Mouse (Mus musculus): ENCODE measurements around the gene Zfp553. TPM values are rescaled to one million over a fixed set of nuclear protein-coding genes. Genes with fewer than 3 reads are reported as not detected.

Zfp553 gene
- total and polyA plus RNA-seq, 2 experiments, result 2.3 to 4.5 TPM

- Histone ChIP-seq H3K9ac (ENCODE audit: low read depth, low read length) (peak overlapping the region; percentile 85), H3K36me3 (ENCODE audit: control insufficient read depth, insufficient read depth, low read length) (no peaks in the 10 kb centered on the region), H3K79me2 (ENCODE audit: control insufficient read depth, insufficient read depth, low read length) (no peaks in the 10 kb centered on the region), H3K27ac (replicated peaks; ENCODE audit: insufficient read depth, low read depth, low read length) (peak overlapping the region; percentile 57), H3K4me1 (ENCODE audit: control insufficient read depth, insufficient read depth, low read length) (peaks cover 4% of the 10 kb centered on the region; the same call in 1 of the 2 replicates), H3K27me3 (ENCODE audit: control insufficient read depth, insufficient read depth, low read length) (no peaks in the 10 kb centered on the region), H3K4me3 (ENCODE audit: insufficient read depth, low read depth, low read length) (peak overlapping the region; percentile 76)
- DNase-seq (ENCODE audit: extremely low read depth, low read depth, low spot score), result peak; percentile 86
- TF ChIP-seq CTCF (IDR thresholded peaks at IDR 0.05; ENCODE audit: low read depth, low read length) (0 out of 2 replicates have a peak, but pooled peaks have one; percentile 1), POLR2A (IDR thresholded peaks at IDR 0.05; ENCODE audit: extremely low read depth, insufficient read depth, low read length) (peak; percentile 30; the same call in 1 of the 2 replicates)
- WGBS, result under 1% methylated on average over 136 of the region's 136 CpGs
These were observed 21.2 kb downstream of the Zfp553 start for GRCm38 (mm10) chr7:127253821-127254769.

GRCm38 (mm10) chr7:127255008-127255407 is 22.1 kb downstream of the Zfp553 start:
- Histone ChIP-seq H3K79me2 (ENCODE audit: control insufficient read depth, insufficient read depth, low read length) (no peaks in the 10 kb centered on the region), H3K4me3 (ENCODE audit: insufficient read depth, low read depth, low read length) (no peak overlapping the region), H3K4me1 (ENCODE audit: control insufficient read depth, insufficient read depth, low read length) (peaks cover 4% of the 10 kb centered on the region; the same call in 1 of the 2 replicates), H3K36me3 (ENCODE audit: control insufficient read depth, insufficient read depth, low read length) (no peaks in the 10 kb centered on the region), H3K27me3 (ENCODE audit: control insufficient read depth, insufficient read depth, low read length) (no peaks in the 10 kb centered on the region), H3K27ac (replicated peaks; ENCODE audit: insufficient read depth, low read depth, low read length) (no peak overlapping the region), H3K9ac (ENCODE audit: low read depth, low read length) (no peak overlapping the region)
- 26% methylated on average over 4 of the region's 4 CpGs for WGBS
- DNase-seq (ENCODE audit: extremely low read depth, low read depth, low spot score), result no peak
- TF ChIP-seq POLR2A (IDR thresholded peaks at IDR 0.05; ENCODE audit: extremely low read depth, insufficient read depth, low read length), result no peak
- TF ChIP-seq CTCF (IDR thresholded peaks at IDR 0.05; ENCODE audit: low read depth, low read length), result no peak

- H3K4me3 ChIP-seq (ENCODE audit: insufficient read depth, low read depth, low read length), result no peak overlapping the region
- 79% methylated on average over 2 of the region's 2 CpGs for WGBS
- TF ChIP-seq CTCF (IDR thresholded peaks at IDR 0.05; ENCODE audit: low read depth, low read length), result no peak
- no peak for TF ChIP-seq POLR2A (IDR thresholded peaks at IDR 0.05; ENCODE audit: extremely low read depth, insufficient read depth, low read length)
- H3K4me1 ChIP-seq (ENCODE audit: control insufficient read depth, insufficient read depth, low read length), result peaks cover 5% of the 10 kb centered on the region; the same call in 1 of the 2 replicates
- H3K9ac ChIP-seq (ENCODE audit: low read depth, low read length), result no peak overlapping the region
- no peaks in the 10 kb centered on the region for H3K79me2 ChIP-seq (ENCODE audit: control insufficient read depth, insufficient read depth, low read length)
- no peak overlapping the region for H3K27ac ChIP-seq (replicated peaks; ENCODE audit: insufficient read depth, low read depth, low read length)
- no peaks in the 10 kb centered on the region for H3K36me3 ChIP-seq (ENCODE audit: control insufficient read depth, insufficient read depth, low read length)
- no peak for DNase-seq (ENCODE audit: extremely low read depth, low read depth, low spot score)
- no peaks in the 10 kb centered on the region for H3K27me3 ChIP-seq (ENCODE audit: control insufficient read depth, insufficient read depth, low read length)
These were observed 23.1 kb downstream of the Zfp553 start for GRCm38 (mm10) chr7:127255965-127256364.

GRCm38 (mm10) chr7:127256518-127256917 is 23.7 kb downstream of the Zfp553 start:
- no peaks in the 10 kb centered on the region for H3K79me2 ChIP-seq (ENCODE audit: control insufficient read depth, insufficient read depth, low read length)
- TF ChIP-seq CTCF (IDR thresholded peaks at IDR 0.05; ENCODE audit: low read depth, low read length), result no peak
- no peak for TF ChIP-seq POLR2A (IDR thresholded peaks at IDR 0.05; ENCODE audit: extremely low read depth, insufficient read depth, low read length)
- WGBS, result 93% methylated on average over 5 of the region's 5 CpGs
- no peak overlapping the region for H3K27ac ChIP-seq (replicated peaks; ENCODE audit: insufficient read depth, low read depth, low read length)
- H3K27me3 ChIP-seq (ENCODE audit: control insufficient read depth, insufficient read depth, low read length), result no peaks in the 10 kb centered on the region
- DNase-seq (ENCODE audit: extremely low read depth, low read depth, low spot score), result no peak
- H3K9ac ChIP-seq (ENCODE audit: low read depth, low read length), result no peak overlapping the region
- no peaks in the 10 kb centered on the region for H3K36me3 ChIP-seq (ENCODE audit: control insufficient read depth, insufficient read depth, low read length)
- no peak overlapping the region for H3K4me3 ChIP-seq (ENCODE audit: insufficient read depth, low read depth, low read length)
- H3K4me1 ChIP-seq (ENCODE audit: control insufficient read depth, insufficient read depth, low read length), result peaks cover 7% of the 10 kb centered on the region; the same call in 1 of the 2 replicates

GRCm38 (mm10) chr7:127259186-127259905 is 26.5 kb downstream of the Zfp553 start:
- no peak overlapping the region for H3K9ac ChIP-seq (ENCODE audit: low read depth, low read length)
- no peaks in the 10 kb centered on the region for H3K27me3 ChIP-seq (ENCODE audit: control insufficient read depth, insufficient read depth, low read length)
- H3K4me1 ChIP-seq (ENCODE audit: control insufficient read depth, insufficient read depth, low read length), result peaks cover 7% of the 10 kb centered on the region; the same call in 1 of the 2 replicates
- WGBS, result 80% methylated on average over 8 of the region's 8 CpGs
- TF ChIP-seq CTCF (IDR thresholded peaks at IDR 0.05; ENCODE audit: low read depth, low read length) (no peak), POLR2A (IDR thresholded peaks at IDR 0.05; ENCODE audit: extremely low read depth, insufficient read depth, low read length) (no peak)
- no peaks in the 10 kb centered on the region for H3K79me2 ChIP-seq (ENCODE audit: control insufficient read depth, insufficient read depth, low read length)
- H3K36me3 ChIP-seq (ENCODE audit: control insufficient read depth, insufficient read depth, low read length), result no peaks in the 10 kb centered on the region
- H3K27ac ChIP-seq (replicated peaks; ENCODE audit: insufficient read depth, low read depth, low read length), result no peak overlapping the region
- no peak for DNase-seq (ENCODE audit: extremely low read depth, low read depth, low spot score)
- no peak overlapping the region for H3K4me3 ChIP-seq (ENCODE audit: insufficient read depth, low read depth, low read length)

Data from liver, adult 2 months (tissue).